Mouse (Mus musculus) megakaryocyte-erythroid progenitor cell, adult 5-6 weeks (primary cell): Measurements from ENCODE around the gene Dgkg. TPM values are rescaled to one million over a fixed set of nuclear protein-coding genes. Genes with fewer than 3 reads are reported as not detected.

Experiments used
- ATAC-seq: replicated peaks from 2 replicates; pipeline ENCODE4 v1.8.0; 2016; ENCODE audit warnings: mild to moderate bottlenecking, inconsistent platforms; ENCODE audit not compliant: severe bottlenecking, poor library complexity, low FRiP score, low TSS enrichment
- total RNA-seq, 2 experiments: library from RNA; stranded (forward) in 1 of 2; stranded (reverse) in 1 of 2; fragments of 200-1000, 215-1000 nt in 1 of 2; fragments of >200 nt in 1 of 2; fragmentation: Nextera tagmentation in 1 of 2; gene quantifications; 2 replicates each; pipeline ENCODE4 v1.2.3; 2014 to 2017

Dgkg gene
- total RNA-seq, 2 experiments from 2014 or later: 0.38 to 0.66 TPM

DNA sequence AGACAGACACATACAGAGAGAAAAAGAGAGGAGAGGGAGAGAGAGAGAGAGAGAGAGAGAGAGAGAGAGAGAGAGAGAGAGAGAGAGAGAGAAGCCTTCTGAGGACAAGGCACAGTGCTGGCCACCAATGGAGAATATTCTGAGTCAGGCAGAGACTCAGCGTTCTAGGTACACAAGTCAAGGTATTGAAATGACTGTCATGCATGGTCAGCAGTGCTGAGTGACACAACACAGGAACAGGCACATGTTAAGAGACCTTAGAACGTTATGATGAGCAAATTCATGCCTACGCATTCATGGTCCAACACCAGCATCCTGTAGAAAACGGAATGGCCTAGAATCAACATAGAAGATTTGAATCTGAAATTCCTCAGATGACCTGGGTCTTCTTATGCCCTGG is 50.0 kb downstream of the Dgkg start:
- ATAC-seq: no peak

DNA sequence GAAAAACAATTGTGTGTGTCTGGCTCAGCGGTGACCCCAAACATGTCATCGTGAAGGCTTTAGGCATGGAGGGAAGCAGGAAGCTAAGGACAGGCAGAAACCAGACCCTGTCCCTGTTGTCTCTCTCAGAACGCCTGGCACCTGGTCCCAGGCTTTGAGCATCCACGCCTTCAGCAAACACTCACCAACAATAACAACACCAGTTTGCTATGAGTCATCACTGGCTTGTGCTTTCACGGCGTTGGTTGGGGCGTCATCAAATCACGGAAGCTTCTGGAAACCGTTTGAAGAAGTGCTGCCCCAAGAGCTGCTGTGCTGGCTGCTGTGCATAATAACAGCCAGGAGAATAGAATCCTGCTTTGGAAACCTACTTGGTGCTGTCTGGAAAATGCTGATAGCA is 54.6 kb downstream of the Dgkg start:
- no peak for ATAC-seq

DNA sequence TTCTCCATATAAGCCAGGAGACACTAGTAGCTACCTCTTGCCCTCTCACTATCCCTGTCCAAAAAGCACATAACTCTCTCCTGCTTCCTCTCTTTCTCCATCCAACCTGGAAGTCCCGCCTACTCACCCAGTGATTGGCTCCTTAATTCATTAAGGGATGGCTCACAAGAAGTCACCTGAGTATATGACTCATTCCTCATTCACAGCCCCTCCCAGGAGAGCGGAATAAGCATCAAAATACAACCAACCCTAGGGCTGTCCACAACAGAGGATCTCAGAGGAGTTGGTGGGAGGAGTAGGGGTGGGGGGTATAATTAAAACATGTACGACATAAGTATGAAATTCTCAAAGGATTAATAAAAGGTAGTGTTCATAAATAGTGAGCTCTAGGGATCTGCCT is 55.3 kb downstream of the Dgkg start:
- no peak for ATAC-seq

- ATAC-seq: no peak
Observed at GRCm38 (mm10) chr16:22600108-22600699, 56.8 kb downstream of the Dgkg start.

DNA sequence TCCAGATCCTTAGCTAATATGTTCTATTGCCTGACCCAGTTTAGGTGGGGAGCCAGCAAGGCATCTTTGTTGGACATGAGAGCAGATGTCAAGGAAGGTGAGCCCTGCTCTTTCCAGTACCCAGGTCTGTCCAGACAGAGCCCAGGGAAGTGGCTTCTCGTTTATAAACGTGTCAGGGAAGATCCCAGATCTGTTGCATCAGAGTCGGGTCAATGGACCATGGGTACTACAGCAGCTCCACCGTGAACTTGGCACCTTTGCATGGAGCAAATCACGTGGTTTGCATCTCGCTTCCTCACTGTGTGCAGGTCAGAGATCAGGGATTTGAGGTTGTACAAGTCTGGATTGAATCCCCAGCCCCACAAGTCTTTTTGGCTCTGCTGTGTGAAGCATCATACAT is 58.3 kb downstream of the Dgkg start:
- ATAC-seq: no peak

DNA sequence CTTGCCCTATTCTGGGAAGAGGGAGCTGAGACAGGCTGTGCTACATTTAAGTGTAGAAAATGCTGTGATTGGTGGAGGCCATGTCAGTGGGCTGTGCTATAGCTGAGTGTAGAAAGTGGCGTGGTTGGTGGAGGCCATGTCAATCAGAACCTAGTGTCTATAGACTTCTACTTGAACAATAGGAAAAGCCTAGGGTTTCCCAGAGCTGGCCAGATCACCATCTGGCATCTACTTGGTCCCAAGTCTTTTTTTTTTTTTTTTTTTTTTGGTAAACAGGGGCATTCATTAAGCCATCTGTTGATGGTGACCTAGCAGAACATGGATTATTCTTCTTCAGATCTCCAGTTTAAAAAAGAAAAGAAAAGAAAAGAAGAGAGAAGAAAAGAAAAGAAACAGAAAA is 60.6 kb downstream of the Dgkg start:
- no peak for ATAC-seq

DNA sequence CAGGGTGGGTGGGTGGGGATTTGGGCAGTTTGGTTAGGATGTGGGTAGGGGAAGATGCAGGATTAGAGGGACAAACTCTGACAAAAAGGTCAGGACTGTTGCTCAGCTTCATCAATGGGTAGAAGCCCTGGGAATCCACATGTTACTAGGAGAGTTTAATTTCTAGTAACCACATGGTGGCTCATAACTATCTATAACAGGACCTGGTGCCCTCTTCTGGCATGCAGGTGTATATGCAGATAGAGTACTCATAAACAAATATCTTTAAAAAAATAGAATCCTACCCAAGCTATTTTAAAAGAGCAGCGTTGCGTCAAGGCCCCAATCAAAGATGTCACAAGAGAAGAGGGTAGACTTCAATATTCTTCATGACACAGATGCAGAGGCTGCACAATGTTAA is 63.1 kb downstream of the Dgkg start:
- ATAC-seq: no peak

GRCm38 (mm10) chr16:22589619-22590018 is 67.4 kb downstream of the Dgkg start:
- ATAC-seq: no peak

DNA sequence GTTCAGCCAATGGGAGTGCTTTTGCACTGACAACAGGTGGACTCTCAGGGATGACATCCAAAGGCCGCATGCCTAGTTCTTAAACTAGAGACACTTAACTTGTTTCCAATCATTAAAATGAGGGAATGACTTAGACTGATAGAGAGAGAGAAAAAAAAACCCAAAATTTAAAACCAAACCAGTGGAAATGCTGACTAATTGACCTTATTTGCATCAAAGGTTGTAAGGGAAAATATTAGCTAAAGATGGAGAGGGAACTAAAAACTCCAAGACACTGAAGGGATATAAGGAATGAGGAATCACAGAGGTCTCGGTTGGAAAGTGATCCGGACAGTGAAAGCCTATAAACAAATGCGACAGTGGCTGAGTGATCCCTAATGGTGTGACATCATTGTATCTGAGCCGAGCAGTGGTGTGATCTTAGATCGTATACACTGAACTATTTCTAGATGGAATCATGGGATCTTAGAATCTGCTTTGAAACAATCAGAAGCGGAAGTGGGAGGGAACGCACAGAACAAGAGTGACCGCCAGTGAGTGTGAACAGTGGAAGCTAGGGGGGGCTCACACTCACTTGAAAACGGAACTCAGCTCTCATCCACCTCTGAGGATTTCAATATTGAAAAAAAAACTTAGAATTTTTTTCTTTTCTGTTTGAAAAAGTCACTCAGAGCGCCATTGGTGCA is 70.7 kb downstream of the Dgkg start:
- no peak for ATAC-seq

DNA sequence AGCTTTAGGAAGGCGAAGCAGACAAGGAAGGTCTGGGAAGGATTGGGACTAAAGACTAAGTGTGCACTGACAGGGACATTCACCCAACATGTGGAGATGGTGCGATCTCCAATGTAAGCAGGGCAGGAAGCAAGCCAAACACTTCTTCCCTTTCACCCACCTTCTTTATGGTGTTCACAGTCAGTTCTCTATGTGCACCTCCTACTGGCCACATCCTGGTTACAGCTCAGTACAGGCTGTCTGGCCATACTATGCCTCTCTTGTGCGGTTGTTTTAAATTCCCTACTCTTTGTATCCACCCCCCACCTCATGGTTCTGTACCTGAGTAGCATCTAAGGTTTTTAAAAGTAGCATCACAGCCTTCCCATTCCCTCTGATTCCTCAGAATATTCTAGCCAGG is 71.5 kb downstream of the Dgkg start:
- ATAC-seq: no peak

GRCm38 (mm10) chr16:22583401-22583800 is 73.6 kb downstream of the Dgkg start:
- ATAC-seq: no peak

DNA sequence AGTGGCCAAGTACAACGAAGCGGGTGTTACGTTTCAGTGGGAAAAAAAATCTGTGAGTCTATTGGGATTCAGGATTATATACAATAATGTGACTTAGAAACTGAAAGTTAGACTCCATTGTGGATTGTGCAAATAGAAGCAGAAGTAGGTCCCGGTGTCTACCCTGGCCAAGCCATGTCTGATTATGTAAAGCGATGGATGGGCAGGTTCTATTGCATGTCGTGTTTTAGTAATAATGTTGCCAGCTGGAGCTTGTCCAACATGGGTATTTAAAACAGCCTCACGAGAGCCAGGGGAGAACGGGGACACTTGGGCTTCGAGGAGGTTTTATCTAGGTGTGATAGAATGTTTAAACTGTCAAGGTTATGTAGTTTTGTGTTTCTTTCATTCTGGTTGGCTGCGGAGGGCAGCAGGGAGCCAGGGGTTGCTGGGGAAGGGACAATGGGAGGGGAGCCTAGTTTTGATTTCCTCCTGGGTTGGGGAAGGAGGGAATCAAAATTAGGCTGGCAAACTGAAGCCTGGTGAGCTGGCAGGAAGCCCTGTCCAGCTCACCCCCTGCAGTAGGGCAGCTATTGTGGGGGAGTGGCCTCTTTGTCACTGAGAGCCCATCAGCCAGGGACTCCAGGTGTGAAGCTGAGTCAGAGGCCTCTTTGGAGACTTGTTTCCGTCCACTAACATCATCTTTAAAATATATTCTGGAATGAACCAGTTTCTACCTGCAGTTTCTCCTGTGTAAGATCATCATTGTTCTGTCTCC is 74.7 kb downstream of the Dgkg start:
- no peak for ATAC-seq

- ATAC-seq: 0 out of 2 replicates have a peak, but pooled peaks have one; percentile 37
Observed at GRCm38 (mm10) chr16:22580103-22580502, 76.9 kb downstream of the Dgkg start.

DNA sequence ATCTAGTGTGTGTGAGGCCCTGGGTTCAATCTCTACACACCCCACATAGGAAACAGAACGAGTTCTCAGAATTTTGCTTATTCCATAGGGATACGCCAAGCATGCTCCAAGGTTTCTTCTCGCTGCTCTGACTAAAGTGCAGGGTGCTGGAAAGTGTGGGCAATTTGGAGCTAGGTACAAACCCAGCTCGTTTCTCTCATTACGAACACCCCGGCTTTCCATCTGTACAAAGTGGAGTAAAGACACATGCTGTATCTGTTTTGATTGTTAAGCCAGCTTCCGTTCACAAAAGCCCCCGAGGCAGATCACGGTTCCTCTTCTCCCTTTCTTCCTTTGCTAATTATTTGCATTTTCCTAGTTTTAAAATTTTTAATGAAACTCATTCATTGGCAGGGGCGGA is 78.1 kb downstream of the Dgkg start:
- ATAC-seq: no peak

- no peak for ATAC-seq
Observed at GRCm38 (mm10) chr16:22577656-22578055, 79.4 kb downstream of the Dgkg start.

GRCm38 (mm10) chr16:22574164-22574563 is 82.9 kb downstream of the Dgkg start:
- ATAC-seq: no peak

DNA sequence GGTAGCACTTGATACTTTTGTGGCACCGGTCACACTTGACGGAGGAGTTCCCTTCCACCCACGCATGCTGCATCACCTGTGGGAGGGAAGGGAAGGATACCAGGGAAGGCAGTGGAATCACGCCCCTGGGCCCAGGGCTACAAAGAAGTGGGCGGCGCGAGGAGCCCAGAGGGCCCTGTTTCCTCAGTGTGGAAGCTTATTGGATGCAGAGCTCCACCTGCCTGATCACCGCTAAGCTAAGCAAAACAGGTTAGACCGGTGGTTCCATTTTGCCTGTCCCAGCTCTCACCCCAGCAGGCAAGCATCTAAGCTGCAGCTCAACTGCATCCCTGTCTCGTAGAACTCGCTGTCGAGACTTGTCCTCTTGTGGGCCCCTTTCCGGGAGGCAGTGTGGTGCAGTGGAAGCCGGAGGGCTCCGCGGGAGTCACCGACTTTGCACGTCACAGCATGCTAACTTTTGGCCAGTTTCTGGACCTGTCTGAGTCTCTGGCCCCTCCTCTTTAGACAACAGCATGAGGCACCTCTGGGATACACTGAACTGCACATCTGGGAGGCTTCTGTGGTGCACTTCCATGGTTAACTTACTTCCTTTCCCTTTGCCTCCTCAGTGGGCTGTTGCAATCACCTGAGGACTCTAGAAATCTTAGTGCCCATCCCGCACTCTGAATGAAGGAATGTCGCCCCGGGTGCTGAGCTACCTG is 84.2 kb downstream of the Dgkg start:
- ATAC-seq: no peak

- ATAC-seq: no peak
Observed at GRCm38 (mm10) chr16:22564907-22565272, 92.1 kb downstream of the Dgkg start.

GRCm38 (mm10) chr16:22564259-22564906 is 92.6 kb downstream of the Dgkg start:
- peak; percentile 84 for ATAC-seq

GRCm38 (mm10) chr16:22563594-22563993 is 93.4 kb downstream of the Dgkg start:
- no peak for ATAC-seq
